Mouse (Mus musculus) CD4-positive helper T cell, adult 2 months (primary cell): ENCODE measurements around the gene Itpr2.

ENCODE experiments used
- DNase-seq: peaks from one replicate; pipeline ENCODE4 v3.0.0-alpha.2; 2012; ENCODE audit warnings: low read depth, missing footprints, low spot score

Gene Itpr2

DNA sequence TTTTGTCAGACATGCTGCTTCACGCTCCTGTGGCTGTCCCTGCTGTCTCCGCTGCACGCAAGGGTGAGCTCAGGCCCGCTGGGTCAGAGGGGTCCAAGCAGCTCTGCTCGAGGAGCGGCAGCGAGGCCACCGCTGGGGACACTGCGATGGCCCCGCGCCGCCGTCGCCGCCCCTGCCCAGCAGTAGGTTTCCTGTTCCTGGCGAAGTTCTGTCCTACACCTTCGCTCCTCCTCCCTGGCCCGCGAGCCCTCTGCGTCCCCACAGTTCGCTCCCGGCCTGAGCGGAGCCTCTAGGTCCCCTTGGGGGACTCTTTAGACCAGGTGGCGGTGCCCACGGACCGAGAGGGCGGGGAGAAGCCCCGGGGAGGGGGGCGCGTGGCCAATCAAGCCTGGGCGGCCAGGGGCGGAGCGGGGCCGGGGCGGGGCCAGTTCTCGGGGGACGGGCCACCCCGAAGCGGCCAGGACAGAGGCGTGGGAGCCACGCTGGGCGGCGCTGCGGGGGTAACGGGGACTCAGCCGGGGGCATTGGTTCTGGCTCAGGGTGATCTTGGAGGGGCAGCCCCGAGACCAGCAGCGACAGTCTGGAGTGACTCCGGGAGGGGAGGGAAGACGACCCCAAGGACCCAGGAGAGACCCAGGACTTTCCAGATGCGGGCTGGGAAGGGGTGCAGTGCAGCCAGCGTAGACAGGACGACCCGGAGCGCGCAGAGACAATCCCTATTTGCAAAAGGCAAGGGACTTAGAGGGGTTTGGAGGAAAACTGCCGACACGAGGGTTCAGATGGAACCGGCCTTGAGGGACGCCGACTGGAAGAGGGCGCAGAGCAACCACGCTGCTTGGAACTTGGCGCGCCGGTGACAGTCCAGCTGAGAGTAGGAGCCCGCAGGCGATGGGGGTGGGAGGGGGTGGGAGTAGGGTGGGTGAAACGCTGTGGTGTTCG, at the start of gene Itpr2:
TSS of gene Itpr2 (minus strand) at position 358 of the 939 bp plus-strand sequence.
- DNase-seq: peak; percentile 82

DNA sequence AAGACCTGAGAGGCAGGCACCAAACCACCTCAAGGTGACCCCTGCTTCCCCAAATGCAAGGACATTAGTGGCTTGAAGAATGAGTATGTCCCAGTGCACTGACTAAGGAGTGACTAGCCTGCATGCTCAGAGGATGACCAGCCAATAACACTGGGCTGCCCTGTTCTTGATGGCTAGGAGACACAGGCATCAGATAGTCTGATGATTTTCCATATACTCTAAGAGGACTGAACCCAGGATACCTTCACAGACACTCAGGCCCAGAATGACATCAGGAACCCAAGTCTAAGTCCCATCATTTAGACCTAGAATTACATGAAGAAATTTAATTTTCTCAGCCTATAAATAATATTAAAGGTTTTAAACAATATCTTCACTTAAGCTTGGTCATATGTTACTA, 49.3 kb upstream of the Itpr2 start:
- DNase-seq: no peak

DNA sequence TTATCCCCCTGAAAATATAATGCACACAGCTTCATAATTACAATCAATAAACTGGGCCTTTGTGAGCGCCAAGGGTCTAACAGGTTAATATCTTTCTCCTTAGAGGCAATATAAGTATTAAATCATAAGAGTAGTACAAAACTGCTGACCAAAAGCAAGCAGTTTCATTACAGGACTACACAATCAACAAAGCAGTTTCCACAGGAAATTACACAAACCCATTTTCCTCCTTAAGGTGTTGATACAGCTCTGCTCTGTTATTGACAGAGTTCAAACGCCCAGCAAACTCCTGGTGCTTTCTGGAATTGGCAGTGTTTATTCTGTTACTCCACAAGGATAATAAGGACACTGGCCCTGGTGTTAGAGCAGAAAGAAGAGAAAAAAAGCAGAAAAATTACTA, 48.4 kb upstream of the Itpr2 start:
- DNase-seq: no peak

DNA sequence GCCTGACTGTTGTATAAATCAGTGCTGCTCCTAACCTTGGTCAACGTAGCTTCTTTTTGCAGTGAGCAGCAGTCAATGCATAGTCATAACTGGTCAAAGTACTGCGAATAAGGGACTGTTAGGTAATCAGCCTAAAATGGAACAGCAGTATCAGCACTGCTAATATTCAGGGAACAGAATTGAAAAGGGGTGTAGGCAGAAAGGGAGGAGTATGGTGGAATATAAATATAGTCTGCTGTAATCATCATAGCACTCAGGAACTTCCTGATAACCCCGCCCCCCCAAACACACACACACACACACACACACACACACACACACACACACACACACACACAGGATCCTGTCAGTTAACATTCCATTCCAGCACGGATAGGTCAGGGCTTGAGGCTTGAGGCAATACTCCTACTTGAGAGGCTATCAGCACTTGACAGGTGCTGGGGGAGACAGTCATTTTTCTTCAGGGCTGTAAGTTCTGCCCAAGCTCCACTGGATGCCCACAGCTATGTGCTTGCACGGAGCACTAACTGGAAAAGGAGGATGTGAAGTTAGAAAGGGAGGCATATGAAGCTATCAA, 43.4 kb upstream of the Itpr2 start:
- DNase-seq: no peak

DNA sequence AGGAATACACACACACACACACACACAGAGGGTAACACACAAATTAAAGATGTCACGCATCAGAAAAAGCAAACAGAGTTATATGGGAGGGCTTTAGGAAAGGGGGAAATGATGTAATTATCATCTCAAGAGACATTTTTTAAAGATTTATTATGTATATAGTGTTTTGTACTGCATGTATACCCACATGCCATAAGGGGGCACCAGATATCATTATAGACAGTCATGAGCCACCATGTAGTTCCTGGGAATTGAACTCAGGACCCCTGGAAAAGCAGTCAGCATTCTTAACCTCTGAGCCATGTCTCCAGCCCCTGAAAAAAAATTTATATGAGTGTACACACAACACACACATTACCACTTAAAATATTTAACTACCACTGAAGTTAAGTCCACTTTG, 42.6 kb upstream of the Itpr2 start:
- DNase-seq: no peak

DNA sequence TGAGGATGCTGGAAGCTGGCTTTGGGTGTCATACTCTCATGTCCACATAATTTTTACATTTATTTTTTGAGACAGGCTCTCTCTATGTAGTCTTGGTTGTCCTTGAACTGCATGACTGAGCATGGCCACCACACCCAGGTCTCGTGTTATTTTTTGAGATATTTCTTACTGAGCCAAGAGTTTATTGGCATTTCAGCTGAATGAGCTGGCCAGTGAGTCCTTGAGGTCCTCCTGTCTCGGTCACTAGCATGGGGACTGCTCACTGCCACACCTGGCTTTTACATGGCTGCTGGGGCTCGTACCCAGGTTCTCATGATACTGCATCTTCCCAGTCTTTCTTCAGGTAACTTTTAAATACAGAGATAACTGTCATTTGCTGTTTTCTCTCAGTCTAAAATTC, 38.4 kb upstream of the Itpr2 start:
- no peak for DNase-seq

DNA sequence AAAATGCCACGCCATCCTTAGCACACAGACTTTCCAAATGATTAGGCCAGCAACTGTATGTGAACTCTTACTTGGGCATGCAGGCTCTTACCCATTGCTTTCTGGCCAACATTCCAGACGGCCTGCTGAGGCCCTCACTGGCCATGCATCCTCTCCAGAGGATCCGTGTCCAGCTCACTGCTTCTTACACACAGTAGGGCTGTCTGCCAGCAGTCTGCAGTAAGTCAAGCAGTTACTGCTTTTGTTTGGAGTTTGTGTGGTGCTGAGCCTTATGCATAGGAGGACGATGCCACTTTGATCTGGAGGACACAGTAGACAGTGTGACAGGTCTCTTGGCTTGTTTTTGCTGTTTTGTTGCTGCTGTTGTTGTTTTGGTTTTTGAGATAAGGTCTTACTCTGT, 36.6 kb upstream of the Itpr2 start:
- no peak for DNase-seq

DNA sequence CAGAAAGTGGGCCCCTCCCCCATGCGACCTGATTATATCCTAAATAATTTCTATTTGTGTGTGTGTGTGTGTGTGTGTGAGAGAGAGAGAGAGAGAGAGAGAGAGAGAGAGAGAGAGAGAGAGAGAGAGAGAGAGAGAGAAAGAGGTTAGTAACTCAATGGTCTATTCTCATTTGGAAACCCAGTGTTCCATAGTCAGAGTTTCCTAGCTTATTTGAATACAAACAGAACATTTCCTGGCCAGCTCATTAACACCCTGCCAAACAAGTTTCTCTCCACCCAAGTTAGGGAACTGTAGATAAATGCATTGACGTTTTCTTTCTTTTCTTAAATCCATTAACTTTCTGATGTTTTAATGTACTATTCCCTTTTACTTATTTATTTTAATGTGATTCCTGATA, 36.0 kb upstream of the Itpr2 start:
- no peak for DNase-seq

DNA sequence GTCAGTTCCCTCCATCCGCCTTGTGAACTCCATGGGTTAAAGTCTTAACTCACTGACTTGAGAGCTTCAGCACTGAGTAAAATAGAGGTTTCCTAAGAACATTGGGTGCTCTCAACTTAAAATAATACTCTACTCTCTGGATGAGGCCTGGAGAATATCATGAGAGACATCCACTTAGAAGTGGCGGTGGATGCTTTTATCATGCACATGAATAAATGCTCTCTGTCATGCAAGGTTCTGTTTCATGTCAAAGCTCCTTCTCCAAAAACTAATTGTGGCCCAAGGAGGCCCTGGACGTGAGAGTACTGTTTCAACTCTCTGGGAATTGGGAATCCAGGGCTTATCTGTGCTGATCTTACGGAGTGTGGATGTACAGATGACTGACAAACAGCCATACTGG, 35.1 kb upstream of the Itpr2 start:
- DNase-seq: no peak

DNA sequence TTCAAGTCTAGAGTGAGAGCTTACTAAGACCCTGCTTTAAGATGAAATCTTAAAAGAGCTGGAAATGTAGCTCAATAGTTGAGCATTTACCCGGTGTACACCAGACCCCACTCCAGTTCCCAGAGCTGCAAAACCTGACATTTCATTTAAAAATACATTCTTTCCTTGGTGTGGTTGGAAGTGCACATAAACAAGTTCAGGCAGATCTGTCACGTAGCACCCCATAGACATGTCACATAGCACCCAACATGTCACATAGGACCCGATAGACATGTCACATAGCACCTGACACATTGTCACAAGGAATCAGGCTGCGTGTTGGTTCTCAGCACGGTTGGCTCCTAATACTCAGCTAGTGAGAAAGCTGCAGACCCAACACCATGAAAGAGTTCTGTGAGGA, 33.5 kb upstream of the Itpr2 start:
- no peak for DNase-seq

DNA sequence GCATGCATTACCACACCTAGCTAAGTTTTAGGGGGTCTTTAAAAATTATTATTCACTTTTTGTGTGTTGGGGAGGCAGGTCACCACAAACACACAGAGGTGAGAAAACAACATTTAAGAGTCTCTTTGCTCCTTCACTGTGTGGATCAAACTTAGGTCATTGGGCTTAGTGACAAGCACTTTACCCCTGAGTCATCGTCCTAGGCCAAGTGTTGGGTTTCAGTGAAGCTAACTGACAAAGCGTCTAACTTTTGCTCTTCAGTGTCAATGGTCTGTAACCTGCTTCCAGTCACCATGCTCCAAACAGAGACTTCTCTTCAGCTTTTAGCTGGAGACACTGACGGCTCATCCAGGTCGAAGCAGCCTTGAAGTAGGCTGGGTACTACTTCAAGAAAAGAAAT, 31.1 kb upstream of the Itpr2 start:
- no peak for DNase-seq

DNA sequence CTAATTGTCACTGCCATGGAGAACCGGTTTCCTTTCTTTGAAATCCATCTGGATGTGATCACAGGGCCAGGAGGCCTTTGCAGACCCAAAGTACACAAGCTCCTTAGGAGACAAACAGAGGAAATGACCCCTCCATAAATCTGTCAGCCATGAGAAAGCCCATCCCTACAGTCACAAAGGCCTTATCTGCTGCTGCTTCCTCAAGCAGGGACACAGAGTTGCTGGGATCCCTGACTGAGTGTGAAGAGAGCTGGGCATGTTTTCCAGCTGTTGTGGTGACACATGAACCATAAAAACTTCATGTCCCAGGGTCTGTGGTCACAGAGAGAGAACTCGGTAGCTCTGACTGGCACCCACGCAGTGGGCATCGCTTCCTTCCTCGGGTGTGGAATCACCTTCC, 28.7 kb upstream of the Itpr2 start:
- no peak for DNase-seq

DNA sequence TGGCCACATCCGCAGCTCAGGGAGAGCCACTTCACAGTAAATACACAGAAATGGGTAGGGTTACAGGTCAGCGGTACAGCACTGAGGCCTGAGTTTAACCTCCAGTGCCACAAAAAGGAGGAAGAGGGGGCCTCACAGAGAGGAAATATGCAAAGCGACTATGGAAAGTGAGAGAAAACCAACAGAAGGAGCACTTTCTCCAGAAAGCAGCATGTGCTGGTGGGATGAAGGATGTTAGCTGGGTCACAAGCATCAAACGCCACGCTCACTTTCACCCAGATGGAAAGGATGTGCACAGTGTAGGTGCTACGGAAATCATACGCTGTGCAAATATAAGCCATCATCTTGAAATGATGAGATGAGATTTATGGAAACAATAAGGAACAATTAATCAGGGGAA, 28.3 kb upstream of the Itpr2 start:
- no peak for DNase-seq

DNA sequence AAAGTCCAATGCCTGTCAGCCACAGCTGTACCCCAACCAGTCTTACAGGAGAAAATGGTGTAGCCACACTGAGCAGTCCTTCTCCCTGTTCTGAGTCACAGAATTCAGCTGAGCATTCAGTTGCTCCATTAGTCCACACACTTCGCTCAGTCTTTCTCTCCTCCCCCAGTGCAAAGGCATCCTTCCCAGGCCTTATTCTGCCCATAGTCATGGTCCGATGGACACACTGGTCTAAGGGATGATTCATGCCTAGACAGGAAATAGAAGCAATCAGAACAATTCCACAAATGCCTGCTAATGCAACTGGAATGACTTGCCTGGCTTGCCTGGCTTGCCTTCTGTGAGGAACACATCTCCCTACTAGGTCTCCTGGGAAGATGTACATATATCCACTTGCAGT, 25.5 kb upstream of the Itpr2 start:
- DNase-seq: no peak

DNA sequence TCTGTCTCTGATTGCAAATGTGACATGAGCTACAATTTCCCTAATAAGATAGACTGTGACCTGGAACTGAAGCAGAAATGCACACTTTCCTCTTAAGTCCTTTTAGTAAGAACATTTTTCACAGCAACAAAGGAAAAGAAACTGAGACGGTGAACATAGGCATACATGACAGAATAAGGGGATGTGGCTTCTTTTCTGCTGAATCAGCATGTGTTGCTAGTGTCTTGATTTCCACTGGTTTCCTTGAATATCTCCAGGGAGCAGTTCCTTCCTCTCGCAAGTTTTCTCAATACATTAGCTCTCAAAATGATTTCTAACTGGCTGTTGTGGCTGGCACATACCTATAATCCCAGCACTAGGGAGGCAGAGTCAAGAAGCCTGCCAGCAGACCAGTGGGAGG, 23.5 kb upstream of the Itpr2 start:
- DNase-seq: no peak

DNA sequence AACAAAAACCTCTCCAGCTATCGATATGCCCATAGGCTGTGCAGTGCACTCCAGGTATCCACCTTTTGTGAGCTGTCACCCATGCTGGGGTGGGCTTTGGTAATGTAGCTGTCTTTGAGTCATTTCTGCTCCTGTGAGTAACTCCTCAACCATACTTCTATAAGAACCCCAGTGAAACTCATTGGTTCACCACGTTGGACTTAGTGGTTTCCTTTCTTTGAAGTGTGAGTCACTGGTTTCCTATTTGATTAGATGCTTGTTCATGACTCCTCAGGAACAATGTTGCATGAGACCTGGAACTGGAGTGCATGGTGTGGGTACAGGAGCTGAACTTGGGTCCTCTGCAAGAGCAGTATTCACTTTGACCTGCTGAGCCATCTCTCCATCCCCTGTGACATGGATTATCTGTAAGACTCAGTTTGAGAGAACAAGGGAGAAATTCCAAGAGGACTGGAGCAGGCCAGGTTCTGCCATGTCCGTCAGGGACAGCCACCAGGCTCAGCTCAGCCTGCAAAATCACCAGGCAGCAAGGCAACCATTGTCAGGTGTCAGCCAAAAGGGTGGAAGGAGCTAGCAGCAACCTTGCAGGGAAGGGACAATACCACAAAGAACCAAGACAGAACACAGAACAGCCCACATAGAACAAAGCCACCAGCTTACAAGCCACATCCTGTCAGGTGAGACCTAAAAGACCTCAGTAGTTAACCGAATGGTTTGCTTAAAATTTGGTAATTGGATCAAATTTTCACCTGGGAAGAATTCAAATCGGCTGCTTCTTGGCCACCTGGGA, 19.6 kb upstream of the Itpr2 start:
- DNase-seq: peak; percentile 78

DNA sequence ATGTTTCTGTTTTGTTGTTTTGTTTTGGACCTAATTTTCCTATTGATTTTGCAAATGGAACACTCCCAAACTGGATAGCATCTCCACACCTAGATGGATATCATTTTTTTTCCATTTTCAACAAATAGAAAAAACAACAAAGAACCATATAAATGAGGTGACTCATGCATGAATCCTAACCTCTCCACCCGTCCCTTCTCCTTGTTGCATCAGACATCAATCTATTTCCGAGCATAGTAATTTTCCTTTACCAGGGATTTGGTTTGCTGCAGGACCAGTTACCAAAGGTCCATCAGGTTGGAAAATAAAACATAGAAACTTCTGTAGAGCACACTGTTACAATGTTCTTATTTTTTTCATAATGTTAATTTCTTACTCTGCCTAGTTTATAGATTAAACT, 17.0 kb upstream of the Itpr2 start:
- no peak for DNase-seq

DNA sequence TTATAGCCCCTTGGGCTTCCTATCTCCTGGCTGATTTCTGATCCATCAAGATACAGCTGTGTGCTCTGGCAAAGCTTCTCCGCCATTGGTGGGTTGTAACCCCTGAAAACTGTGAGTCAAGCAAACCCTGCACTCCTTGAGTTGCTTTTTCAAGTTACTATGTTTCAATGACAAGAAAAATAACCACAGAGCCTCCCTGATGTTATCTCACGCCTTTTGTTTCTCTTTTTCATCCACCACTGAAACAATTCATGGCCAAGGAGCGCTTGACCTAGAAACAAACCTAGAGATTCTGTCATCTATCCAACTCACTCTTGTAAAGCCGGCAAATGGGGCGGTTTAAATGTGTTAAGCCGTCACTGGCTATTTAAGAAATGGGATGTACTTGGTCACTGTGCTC, 13.9 kb upstream of the Itpr2 start:
- DNase-seq: peak; percentile 48

DNA sequence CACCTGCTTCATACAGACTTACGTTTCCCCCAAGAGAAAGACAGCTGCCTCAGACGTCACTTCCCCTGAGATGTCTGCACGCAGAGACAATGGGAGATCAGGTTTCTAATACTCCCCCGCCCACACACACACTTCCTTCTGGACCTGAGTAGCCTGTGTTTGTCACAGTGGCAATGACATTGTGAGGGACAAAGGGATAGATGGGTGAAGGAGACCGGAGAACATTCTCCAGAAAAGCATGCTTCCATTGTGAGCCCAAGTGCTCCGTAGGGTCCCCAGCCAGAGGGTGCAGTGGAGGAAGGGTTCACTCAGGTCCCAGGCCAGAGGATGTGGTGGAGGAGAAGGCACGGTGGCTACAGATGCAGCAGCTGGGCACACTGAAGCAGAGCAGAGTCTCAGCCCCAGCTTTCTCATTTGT, 12.5 kb upstream of the Itpr2 start:
- DNase-seq: peak; percentile 27

DNA sequence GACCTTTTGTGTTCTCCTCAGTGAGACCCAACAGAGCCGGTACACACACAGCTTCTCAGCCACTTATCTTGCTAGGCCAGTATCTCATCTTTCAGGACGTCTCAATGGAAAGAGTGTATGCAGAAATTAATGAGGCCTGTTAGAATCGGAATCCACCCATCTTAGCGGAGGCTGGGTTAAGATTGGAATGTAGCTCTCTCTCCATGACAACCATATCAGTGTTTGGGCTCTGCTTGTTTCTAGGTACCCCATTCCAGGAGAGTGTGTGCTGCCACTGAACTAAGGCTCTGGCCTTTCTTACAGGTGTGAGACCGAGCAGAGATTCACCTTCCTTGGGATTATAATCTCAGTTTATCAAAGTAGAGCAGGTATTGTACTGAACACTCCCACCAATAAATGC, 11.9 kb upstream of the Itpr2 start:
- DNase-seq: no peak

DNA sequence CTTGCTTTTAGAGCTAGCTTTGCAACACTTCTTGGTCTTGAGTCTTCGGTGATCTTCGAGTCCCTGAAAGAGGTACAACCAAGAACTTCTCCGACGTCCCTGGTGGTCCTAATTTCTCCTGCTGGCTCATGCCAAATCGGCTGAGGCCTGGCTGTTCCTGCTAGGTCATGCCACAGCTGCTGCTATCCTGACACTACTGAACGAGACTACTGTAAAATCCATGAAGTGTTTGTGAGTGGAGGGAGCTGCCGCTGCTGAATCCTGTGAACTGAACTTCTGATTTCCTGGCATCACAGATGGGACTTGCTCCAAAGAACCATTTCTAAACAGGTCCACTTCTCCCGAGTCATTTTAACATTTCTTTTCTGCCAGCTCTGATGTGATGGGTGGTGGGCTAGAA, 11.4 kb upstream of the Itpr2 start:
- DNase-seq: no peak

DNA sequence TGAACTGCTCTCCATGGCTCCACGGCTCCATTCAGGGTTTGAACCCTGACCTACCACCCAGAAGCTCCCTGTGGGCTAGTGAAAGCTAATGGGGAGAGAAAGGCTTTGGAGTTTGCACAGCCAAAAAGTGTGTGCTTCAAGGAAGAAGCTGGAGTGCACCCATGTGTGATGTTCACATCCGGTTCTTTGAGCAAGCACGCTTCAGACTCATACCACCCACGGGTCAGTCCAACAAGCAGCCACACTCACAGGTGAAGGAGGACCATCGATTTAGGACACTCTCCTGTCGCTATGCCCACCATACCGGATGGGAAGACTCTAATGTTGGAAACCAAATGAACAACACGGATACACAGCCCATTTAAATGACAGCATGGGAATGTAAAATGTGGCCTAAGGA, 9.5 kb upstream of the Itpr2 start:
- no peak for DNase-seq

DNA sequence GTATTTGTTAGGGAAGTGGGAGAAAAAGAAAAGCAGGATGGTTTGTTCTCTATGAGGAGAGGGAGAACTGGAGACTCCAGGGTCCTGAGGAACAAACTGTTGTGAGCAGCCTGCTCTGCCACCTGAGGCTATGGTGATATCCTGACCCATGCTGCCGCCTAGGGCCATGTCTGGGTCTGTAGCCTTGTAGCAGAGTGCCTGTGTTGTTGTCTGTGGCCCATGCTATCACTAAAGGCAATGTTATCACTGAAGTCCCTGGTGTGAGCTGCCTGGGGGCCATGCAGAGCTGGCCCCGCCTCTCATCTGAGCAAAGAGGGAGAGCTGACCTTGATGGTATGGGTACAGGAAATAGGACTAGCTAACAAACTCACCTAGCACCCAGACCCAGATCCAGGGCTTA, 7.9 kb upstream of the Itpr2 start:
- no peak for DNase-seq
